Mouse (Mus musculus) 416B (cell line): Measurements from ENCODE around the gene Pnkp.

Experiments used
- DNase-seq: peaks from one replicate; pipeline ENCODE4 v3.0.0; 2011; ENCODE audit warnings: low read depth

The Pnkp gene

GRCm38 (mm10) chr7:44908706-44909476, 52.0 kb downstream of the Pnkp start:
- peak; percentile 75 for DNase-seq
